Mouse (Mus musculus) frontal cortex, postnatal 14 days (tissue): ENCODE results near the gene Rin2.

Source experiments
- DNase-seq, 2 experiments: peaks; one replicate each; pipeline ENCODE4 v3.0.0; 2022; ENCODE audit warnings: low spot score in 2 of 2

Gene Rin2

GRCm38 (mm10) chr2:145675142-145675755, at the start of gene Rin2:
Gene Rin2, plus strand, starts transcription at chr2:145675215.
- peak in 1 of 2 experiments; percentile 22 for DNase-seq

GRCm38 (mm10) chr2:145631123-145631798, 43.8 kb upstream of the Rin2 start:
- DNase-seq = no peak

- DNase-seq = no peak
These were observed 43.2 kb upstream of the Rin2 start for GRCm38 (mm10) chr2:145631799-145632174.

- no peak for DNase-seq
These were observed 41.2 kb upstream of the Rin2 start for GRCm38 (mm10) chr2:145633811-145634210.

- DNase-seq = no peak
These were observed 34.6 kb upstream of the Rin2 start for GRCm38 (mm10) chr2:145640255-145640984.

GRCm38 (mm10) chr2:145655373-145655960, 19.5 kb upstream of the Rin2 start:
- DNase-seq = no peak

GRCm38 (mm10) chr2:145656121-145656520, 18.9 kb upstream of the Rin2 start:
- no peak for DNase-seq

GRCm38 (mm10) chr2:145656716-145657115, 18.3 kb upstream of the Rin2 start:
- no peak for DNase-seq

GRCm38 (mm10) chr2:145661242-145661641, 13.8 kb upstream of the Rin2 start:
- DNase-seq = no peak

GRCm38 (mm10) chr2:145663899-145664298, 11.1 kb upstream of the Rin2 start:
- no peak for DNase-seq

GRCm38 (mm10) chr2:145664311-145664710, 10.7 kb upstream of the Rin2 start:
- DNase-seq = no peak

- DNase-seq = no peak
These were observed 6.9 kb upstream of the Rin2 start for GRCm38 (mm10) chr2:145668135-145668534.

GRCm38 (mm10) chr2:145670131-145670530, 4.9 kb upstream of the Rin2 start:
- DNase-seq = no peak

GRCm38 (mm10) chr2:145674496-145675141, 396 bp upstream of the Rin2 start:
- DNase-seq = no peak

- no peak for DNase-seq
These were observed 935 bp downstream of the Rin2 start for GRCm38 (mm10) chr2:145675756-145676543.

GRCm38 (mm10) chr2:145676544-145676925, 1.5 kb downstream of the Rin2 start:
- DNase-seq = no peak

- DNase-seq = no peak
These were observed 1.9 kb downstream of the Rin2 start for GRCm38 (mm10) chr2:145676936-145677335.

GRCm38 (mm10) chr2:145680141-145680540, 5.1 kb downstream of the Rin2 start:
- no peak for DNase-seq

GRCm38 (mm10) chr2:145680762-145681161, 5.7 kb downstream of the Rin2 start:
- no peak for DNase-seq

- DNase-seq = no peak
These were observed 6.6 kb downstream of the Rin2 start for GRCm38 (mm10) chr2:145681626-145682025.

GRCm38 (mm10) chr2:145682924-145683323, 7.9 kb downstream of the Rin2 start:
- no peak for DNase-seq
